Mouse (Mus musculus) urinary bladder, postnatal 10 days (tissue): ENCODE measurements around the gene Man2a2.

Experiments used
- DNase-seq: peaks from one replicate; pipeline ENCODE4 v3.0.0; 2022; ENCODE audit warnings: low spot score

The Man2a2 gene

DNA sequence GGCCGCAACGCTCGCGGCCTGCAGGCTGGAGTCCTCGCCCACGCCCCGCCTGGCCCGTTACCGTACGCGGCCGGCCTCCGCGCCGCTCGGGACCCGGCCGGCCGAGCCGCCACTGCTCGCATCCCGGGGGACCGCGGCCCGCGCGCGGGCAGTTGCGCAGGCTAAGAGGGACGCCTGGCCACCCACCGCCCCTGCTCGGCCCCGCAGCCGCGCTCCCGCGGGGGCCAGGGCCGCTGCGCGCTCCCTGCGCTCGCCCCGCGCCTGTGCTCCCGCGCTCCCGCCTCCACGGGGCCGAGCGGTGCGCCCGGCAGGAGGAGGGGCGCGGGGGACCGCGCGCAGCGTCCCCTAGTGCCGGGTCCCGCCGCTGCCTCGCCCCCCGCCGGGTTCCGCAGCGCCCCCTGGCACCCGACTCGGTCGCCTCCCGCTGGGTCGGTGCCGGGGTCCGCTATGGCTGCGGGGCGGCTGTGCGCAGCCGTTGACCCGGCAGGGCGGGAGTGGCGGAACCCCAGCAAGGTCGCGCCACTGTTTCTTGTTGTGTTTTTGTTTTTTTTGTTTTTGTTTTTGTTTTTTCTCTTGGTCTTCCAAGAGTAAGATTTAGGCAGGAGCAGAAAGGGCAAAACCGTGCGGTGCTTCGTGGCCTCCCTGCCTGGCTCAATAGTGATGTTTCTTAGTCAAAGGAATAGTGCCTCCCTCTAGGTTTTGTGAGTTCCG lies at the start of gene Man2a2:
Gene Man2a2 (minus strand): TSS at position 335 of the 711 bp plus-strand sequence.
- no peak for DNase-seq

DNA sequence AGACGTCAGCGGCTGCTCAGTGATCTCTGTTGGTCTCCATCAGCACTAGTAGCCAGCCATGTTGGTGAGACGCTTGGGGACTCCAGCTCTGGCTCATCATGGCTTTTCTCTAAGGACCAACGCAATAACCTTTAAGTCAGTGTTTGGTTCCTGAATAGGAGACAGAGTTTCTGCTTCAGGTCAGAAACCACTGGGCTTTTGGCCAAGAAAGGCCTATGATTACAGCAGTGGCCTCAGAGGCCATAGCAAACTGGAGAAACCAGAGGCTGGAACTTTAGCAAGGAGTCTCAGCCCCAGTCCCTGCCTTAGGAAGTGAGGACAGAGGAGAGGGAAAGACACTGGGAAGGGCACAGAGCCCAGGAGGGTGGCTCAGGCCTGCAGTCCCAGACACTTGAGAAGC lies 49.4 kb upstream of the Man2a2 start:
- DNase-seq: no peak

DNA sequence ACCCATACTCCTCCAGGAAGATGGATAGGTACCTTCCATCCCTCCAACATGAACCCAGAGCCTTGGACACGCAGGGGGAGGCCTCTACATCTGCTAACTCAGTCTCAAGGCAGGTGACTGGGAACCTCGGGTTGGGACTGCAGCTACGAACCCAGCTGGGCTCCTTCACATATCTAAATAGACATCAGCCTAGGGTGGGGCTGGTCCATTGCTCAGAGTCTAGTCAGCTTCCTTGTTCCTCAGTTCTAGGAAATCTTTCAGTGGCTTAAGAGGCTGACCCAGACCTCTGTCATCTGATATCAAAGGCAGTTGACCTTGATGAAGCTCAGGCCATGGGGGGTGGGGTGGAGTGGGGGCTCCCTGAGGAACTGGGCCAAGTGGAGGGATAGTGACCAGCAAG lies 48.1 kb upstream of the Man2a2 start:
- DNase-seq: no peak

DNA sequence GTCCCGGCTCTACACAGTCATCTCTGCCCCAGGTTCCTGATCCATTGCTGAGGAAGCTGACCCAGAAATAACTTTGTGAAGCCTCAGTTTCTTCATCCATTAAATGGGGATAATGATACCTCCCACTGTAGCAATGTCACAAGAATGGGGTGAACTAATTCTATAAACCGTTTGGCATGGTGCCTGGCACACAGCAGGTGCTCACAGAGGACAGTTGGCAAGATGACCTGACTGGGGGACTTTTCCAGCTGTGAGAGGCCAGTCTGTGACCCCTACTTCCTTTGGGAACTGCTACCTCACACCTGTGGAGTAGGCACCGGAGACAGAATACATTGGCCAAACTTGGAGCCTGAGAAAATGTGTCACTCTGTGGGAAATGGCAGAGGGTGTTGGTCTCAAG lies 46.9 kb upstream of the Man2a2 start:
- DNase-seq: no peak

- DNase-seq: no peak
Observed at GRCm38 (mm10) chr7:80417601-80418000, 46.4 kb upstream of the Man2a2 start.

GRCm38 (mm10) chr7:80416969-80417368 lies 45.8 kb upstream of the Man2a2 start:
- DNase-seq: no peak

GRCm38 (mm10) chr7:80414303-80414855 lies 43.2 kb upstream of the Man2a2 start:
- no peak for DNase-seq

- no peak for DNase-seq
Observed at GRCm38 (mm10) chr7:80413512-80414302, 42.5 kb upstream of the Man2a2 start.

DNA sequence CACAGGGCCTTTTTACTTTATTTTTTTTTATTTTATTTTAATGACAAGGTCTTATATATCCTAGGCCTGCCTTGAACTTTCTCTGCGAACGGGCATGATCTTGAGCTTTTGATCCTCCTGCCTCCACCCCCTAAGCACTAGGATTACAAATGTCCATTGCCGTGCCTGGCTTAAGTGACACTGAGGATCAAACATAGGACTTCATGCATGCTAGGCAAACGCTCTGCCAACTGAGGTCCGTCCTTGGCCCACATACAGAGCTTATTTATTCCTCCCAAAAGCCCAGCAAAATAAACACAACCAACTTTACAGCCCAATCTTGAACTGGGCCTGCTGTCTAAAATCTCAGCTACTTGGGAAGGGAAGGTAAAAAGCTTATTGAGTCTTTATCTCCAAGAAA lies 41.6 kb upstream of the Man2a2 start:
- DNase-seq: no peak

GRCm38 (mm10) chr7:80412279-80412678 lies 41.1 kb upstream of the Man2a2 start:
- no peak for DNase-seq

- no peak for DNase-seq
Observed at GRCm38 (mm10) chr7:80410380-80410779, 39.2 kb upstream of the Man2a2 start.

- no peak for DNase-seq
Observed at GRCm38 (mm10) chr7:80407712-80408111, 36.5 kb upstream of the Man2a2 start.

GRCm38 (mm10) chr7:80406186-80406585 lies 35.0 kb upstream of the Man2a2 start:
- no peak for DNase-seq

DNA sequence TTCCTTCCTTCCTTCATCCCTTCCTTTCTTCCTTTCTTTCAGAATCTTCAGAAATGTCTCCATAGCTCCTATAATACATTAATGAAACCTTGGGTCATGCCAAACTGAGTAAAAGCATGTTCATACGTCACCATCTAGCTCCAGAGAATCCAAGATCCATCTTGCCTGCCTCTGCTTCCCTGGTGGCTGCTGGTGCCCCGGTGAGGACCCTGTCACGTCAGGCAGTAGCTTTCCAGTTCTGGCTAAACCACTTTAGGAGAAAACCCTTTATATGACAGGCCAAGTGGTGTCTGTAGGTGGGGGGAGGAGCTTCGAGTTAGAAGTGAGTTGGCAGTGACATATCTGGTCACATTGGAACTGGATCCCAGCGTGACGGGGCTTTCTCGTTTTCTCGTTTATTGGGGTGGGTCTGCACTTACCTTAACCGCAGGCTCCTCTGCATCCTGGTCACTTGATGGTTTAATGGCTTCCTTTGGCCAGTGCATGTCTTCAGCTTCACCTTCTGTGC lies 34.1 kb upstream of the Man2a2 start, which contains the start of gene Furin:
Gene Furin (minus strand): TSS at position 249 of the 508 bp plus-strand sequence.
- DNase-seq: no peak

- no peak for DNase-seq
Observed at GRCm38 (mm10) chr7:80404101-80404894, 33.1 kb upstream of the Man2a2 start.

DNA sequence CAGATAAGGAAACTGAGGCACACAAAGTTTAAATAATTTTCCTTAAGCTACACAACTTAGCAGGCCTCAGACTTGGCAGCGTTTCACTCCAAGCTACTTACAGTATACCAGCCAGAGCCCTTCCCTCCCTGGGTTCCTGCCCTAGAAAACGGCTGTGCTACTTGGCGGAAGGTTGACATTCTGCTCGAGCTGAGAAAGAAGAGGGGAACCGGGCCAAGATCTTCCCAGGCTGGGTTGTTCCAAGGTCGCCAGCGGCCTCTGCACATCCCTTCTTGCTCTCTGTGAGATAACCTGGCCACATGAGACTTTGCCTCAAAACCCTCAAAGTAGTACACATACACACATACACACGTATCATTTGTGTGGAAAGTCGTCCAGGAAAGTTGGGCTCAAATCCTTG lies 32.4 kb upstream of the Man2a2 start:
- DNase-seq: peak; percentile 33

GRCm38 (mm10) chr7:80402651-80403321 lies 31.6 kb upstream of the Man2a2 start:
- DNase-seq: no peak

GRCm38 (mm10) chr7:80401860-80402641 lies 30.9 kb upstream of the Man2a2 start:
- no peak for DNase-seq

DNA sequence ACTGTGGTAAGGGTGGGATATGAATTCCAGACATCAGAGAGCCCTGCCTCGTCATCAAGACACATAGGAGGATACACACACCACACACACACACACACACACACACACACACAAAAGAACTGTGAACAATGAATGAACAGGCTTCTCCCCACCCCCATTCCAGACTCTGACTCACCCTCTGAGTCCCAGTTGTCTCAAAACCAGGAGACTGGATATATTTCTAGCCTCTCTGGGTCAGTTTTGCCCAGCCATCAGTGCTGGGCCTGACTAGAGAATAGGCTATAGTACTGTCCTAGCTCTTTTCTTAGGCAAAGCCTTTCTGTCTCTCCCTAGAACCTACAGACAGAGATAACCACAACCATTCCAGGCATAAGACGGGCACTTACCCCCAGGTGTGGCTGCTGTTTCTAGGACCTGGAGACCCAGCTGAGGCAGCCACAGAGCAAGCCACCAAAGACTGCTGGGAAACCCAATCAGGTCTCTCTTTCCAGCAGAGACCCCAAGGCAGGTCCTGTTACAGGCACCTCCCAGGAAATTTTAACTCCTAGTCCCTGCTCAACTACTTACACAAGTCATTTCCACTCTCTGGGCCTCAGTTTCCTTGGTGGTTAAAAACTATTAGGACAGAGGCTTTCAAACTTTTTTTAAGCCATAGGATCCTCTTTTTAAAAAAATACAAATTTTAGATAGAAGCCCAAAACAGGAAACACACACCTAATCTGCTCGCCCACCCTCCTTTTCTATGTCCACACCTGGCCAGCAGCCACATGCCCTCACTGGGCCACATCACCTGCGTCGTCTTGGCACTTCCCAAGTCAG lies 30.1 kb upstream of the Man2a2 start:
- no peak for DNase-seq

DNA sequence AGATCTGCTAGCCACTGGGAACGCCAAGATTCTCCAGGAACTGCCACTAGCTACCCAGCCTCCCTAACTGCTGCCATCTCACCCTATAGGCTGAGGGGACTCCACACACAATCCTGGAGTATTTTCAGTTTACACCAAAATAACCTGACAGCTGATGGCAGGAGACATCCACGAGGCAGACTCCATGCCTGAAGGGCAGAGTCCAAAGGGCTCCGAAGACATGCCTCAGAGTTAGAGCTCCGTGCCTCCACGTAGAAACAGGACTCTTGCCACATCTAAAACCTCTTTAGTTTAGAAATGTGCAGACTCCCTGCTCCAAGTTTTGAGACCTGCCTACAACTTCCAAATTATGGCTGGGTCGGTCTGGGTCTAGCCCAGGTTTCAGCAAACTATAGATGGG lies 29.4 kb upstream of the Man2a2 start:
- DNase-seq: no peak
